Mouse (Mus musculus) G1E (cell line): ENCODE measurements at regions not wholly inside any gene's neighbourhood (a gene's known extent, or its start where the extent isn't known, plus 50 kb on each side); places are given as distances from the start of the nearest gene placed in this dataset.

Experiments used
- ATAC-seq: 2 replicates; pipeline ENCODE4 v1.8.0; 2016; ENCODE audit warnings: mild to moderate bottlenecking; ENCODE audit not compliant: insufficient number of reproducible peaks, poor library complexity, low FRiP score, severe bottlenecking; ENCODE audit errors: extremely low read depth
- DNase-seq: peaks from one replicate; pipeline ENCODE4 v3.0.0; 2012; ENCODE audit warnings: low spot score
- H3K27me3 ChIP-seq: 2 replicates; pipeline ENCODE4 v1.6.1; 2012; ENCODE audit warnings: mild to moderate bottlenecking, low read length, inconsistent platforms; ENCODE audit not compliant: insufficient read depth
- H3K36me3 ChIP-seq: replicated peaks from 2 replicates; pipeline ENCODE3; 2012; ENCODE audit warnings: mild to moderate bottlenecking, inconsistent platforms
- H3K4me1 ChIP-seq: 2 replicates; pipeline ENCODE4 v1.6.1; 2012; ENCODE audit warnings: low read depth, low read length, inconsistent platforms, mixed read lengths; ENCODE audit not compliant: insufficient read depth
- H3K4me3 ChIP-seq: 2 replicates; pipeline ENCODE4 v1.5.1; 2012; ENCODE audit warnings: low read depth, mild to moderate bottlenecking, inconsistent platforms, low read length, moderate library complexity, mixed read lengths
- H3K9me3 ChIP-seq: replicated peaks from 2 replicates; pipeline ENCODE4 v1.6.1; 2012; ENCODE audit warnings: inconsistent platforms
- CTCF ChIP-seq: IDR thresholded peaks from 2 replicates; pipeline ENCODE4 v1.5.1; 2012; ENCODE audit warnings: low read depth, low read length, inconsistent platforms, mixed read lengths
- GATA1 ChIP-seq: IDR thresholded peaks from 2 replicates; pipeline ENCODE4 v1.6.1; 2012; ENCODE audit warnings: borderline replicate concordance, low read length, inconsistent platforms, mixed read lengths
- GATA2 ChIP-seq: IDR thresholded peaks from 2 replicates; pipeline ENCODE4 v1.6.1; 2012; ENCODE audit warnings: low read depth, low read length, inconsistent platforms, borderline replicate concordance
- POLR2AphosphoS5 ChIP-seq: IDR thresholded peaks from 2 replicates; pipeline ENCODE4 v1.6.1; 2012; ENCODE audit warnings: low read depth, low read length, inconsistent platforms; ENCODE audit not compliant: insufficient replicate concordance
- TAL1 ChIP-seq: conservative IDR thresholded peaks from 2 replicates; pipeline ENCODE4 v1.6.1; 2012; ENCODE audit warnings: low read depth, low read length, inconsistent platforms, mixed read lengths

- H3K4me1 ChIP-seq, result peaks cover 22% of the 10 kb centered on the region
- H3K27me3 ChIP-seq, result peaks cover 15% of the 10 kb centered on the region
- ATAC-seq, result no peak
- TF ChIP-seq GATA1, result no peak
- no peak for TF ChIP-seq TAL1
- no peak for TF ChIP-seq POLR2AphosphoS5
- no peak for TF ChIP-seq CTCF
- TF ChIP-seq GATA2, result no peak
- no peaks in the 10 kb centered on the region for H3K36me3 ChIP-seq
- no peak for DNase-seq
- no peaks in the 10 kb centered on the region for H3K9me3 ChIP-seq
- no peak overlapping the region for H3K4me3 ChIP-seq
These were observed 246.3 kb downstream of the Ikzf2 start for GRCm38 (mm10) chr1:69440564-69441334.

- no peaks in the 10 kb centered on the region for H3K36me3 ChIP-seq
- H3K4me1 ChIP-seq, result peaks cover 15% of the 10 kb centered on the region
- DNase-seq, result no peak
- H3K27me3 ChIP-seq, result peaks cover 8% of the 10 kb centered on the region
- ATAC-seq, result no peak
- TF ChIP-seq GATA2, result no peak
- no peak for TF ChIP-seq TAL1
- no peak for TF ChIP-seq POLR2AphosphoS5
- TF ChIP-seq GATA1, result no peak
- TF ChIP-seq CTCF, result no peak
- H3K4me3 ChIP-seq, result no peak overlapping the region
- H3K9me3 ChIP-seq, result no peaks in the 10 kb centered on the region
These were observed 250.0 kb downstream of the Ikzf2 start for GRCm38 (mm10) chr1:69437042-69437441.

- Histone ChIP-seq H3K27me3 (peaks cover 2% of the 10 kb centered on the region; the same call in 1 of the 2 replicates), H3K4me3 (no peak overlapping the region), H3K4me1 (peaks cover 14% of the 10 kb centered on the region), H3K9me3 (no peaks in the 10 kb centered on the region), H3K36me3 (no peaks in the 10 kb centered on the region)
- ATAC-seq (no peak), DNase-seq (no peak)
- TF ChIP-seq POLR2AphosphoS5 (no peak), CTCF (no peak), GATA1 (no peak), TAL1 (no peak), GATA2 (no peak)
These were observed 253.2 kb downstream of the Ikzf2 start for GRCm38 (mm10) chr1:69433655-69434357.

GRCm38 (mm10) chr1:69430683-69431407 is 256.2 kb downstream of the Ikzf2 start:
- peaks cover 16% of the 10 kb centered on the region for H3K4me1 ChIP-seq
- TF ChIP-seq GATA2, result no peak
- no peak for TF ChIP-seq POLR2AphosphoS5
- no peak for TF ChIP-seq GATA1
- TF ChIP-seq CTCF, result no peak
- no peak for TF ChIP-seq TAL1
- no peaks in the 10 kb centered on the region for H3K36me3 ChIP-seq
- H3K27me3 ChIP-seq, result peaks cover 2% of the 10 kb centered on the region; the same call in 1 of the 2 replicates
- no peak for ATAC-seq
- H3K9me3 ChIP-seq, result no peaks in the 10 kb centered on the region
- no peak overlapping the region for H3K4me3 ChIP-seq
- DNase-seq, result no peak

GRCm38 (mm10) chr1:69429632-69430031 is 257.4 kb downstream of the Ikzf2 start:
- TF ChIP-seq TAL1 (no peak), GATA2 (no peak), GATA1 (no peak), CTCF (no peak), POLR2AphosphoS5 (no peak)
- H3K4me3 ChIP-seq, result no peak overlapping the region
- H3K27me3 ChIP-seq, result peaks cover 2% of the 10 kb centered on the region; the same call in 1 of the 2 replicates
- no peaks in the 10 kb centered on the region for H3K36me3 ChIP-seq
- peaks cover 24% of the 10 kb centered on the region for H3K4me1 ChIP-seq
- ATAC-seq (no peak), DNase-seq (no peak)
- no peaks in the 10 kb centered on the region for H3K9me3 ChIP-seq
